Mouse (Mus musculus) thymus, postnatal 36 days (tissue): ENCODE data around the gene Tmem170b.

Experiments
- DNase-seq, 2 experiments: peaks; one replicate each; pipeline ENCODE4 v3.0.0; 2022; ENCODE audit warnings: mixed read lengths in 2 of 2

Tmem170b gene

GRCm38 (mm10) chr13:41605099-41606010 is at the start of gene Tmem170b:
Gene Tmem170b, plus strand, starts transcription at chr13:41605907.
- peak; percentile 97 to 99 for DNase-seq

DNA sequence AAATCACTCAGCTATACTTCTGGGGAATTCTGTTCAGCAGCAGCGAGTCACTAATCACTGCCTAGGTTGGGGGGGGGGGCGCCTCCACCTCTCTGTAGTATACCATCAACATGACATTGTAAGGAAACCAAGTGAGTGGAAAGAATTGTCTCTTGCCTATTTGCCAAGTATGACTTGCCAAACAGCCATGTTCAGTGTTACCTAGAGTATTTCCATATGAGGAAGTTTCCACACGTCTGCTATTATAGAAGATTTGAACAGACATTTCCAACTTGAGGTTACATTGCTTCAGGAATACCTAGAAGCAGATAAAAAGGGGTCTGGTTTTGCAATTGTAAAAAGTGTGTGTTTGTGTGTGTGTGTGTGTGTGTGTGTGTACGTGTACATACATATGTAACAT is 44.7 kb upstream of the Tmem170b start:
- DNase-seq: no peak

GRCm38 (mm10) chr13:41568421-41568820 is 37.3 kb upstream of the Tmem170b start:
- DNase-seq: no peak

- no peak for DNase-seq
Measured at GRCm38 (mm10) chr13:41568926-41569325, 36.8 kb upstream of the Tmem170b start.

- DNase-seq: no peak
Measured at GRCm38 (mm10) chr13:41569776-41570175, 35.9 kb upstream of the Tmem170b start.

DNA sequence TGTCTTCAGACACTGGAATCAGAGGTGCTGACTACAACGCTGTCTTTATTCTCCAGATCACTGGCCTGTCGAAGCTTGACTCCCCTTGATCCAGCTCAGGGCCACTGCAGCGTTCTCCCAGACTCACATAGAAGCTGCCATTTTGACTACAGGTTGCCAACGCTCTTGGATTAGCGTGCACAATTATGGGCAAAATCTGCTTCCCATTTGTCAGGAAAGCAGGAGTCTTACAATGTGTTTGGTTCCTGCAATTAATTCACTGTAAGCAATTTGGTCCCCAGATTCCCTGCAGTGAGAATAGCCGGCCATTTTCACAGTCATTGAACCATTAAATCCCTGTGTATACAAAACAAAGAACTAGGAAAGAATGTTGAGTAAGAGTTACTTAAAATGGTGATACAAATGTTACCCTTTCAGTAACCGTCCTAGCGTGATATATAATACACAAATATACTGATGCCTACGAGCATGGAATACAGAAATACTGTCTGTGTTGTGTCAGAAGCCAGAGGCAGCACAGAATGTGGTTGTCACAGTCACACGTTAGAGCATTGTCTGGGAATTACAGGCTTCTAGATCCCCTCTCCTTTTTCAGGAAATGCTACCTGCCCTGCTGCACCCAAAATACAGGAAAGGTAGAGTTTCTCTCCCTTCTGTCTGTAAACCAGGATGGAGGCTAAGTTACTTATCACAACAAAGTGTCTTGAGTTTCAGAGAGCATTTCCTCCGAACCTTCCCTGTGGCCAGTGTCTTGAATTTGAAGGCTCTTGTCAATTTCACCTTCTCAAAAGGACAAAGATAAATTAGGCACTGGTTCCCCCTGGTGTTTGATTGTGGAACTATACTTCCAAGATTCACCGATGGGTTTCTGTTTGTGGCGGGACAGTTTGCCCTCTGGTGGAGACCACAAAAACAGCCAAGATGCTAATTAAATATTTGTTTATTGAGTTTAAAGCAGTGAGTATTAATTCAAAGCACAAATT is 34.0 kb upstream of the Tmem170b start:
- peak; percentile 38 to 60 for DNase-seq

- no peak for DNase-seq
Measured at GRCm38 (mm10) chr13:41572351-41572735, 33.4 kb upstream of the Tmem170b start.

- DNase-seq: no peak
Measured at GRCm38 (mm10) chr13:41573126-41573846, 32.4 kb upstream of the Tmem170b start.

DNA sequence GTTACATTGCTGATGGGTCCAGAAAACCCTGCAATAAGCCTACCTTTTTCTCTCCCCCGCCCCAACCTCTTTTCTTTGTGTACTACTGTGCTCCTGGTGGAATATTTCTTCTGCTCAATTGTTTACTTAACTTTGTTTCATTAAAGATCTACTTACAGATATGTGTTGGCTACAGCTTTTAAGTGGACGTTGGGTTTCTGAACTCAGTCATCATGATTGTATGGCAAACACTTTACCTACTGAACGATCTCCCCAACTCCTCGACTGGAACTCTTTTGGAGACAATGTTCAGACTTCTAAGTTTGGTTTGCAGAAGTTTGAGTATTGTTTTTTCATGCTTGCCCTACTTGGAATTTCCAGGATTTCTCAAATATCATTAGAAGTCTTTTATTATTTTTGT is 24.6 kb upstream of the Tmem170b start:
- DNase-seq: no peak

DNA sequence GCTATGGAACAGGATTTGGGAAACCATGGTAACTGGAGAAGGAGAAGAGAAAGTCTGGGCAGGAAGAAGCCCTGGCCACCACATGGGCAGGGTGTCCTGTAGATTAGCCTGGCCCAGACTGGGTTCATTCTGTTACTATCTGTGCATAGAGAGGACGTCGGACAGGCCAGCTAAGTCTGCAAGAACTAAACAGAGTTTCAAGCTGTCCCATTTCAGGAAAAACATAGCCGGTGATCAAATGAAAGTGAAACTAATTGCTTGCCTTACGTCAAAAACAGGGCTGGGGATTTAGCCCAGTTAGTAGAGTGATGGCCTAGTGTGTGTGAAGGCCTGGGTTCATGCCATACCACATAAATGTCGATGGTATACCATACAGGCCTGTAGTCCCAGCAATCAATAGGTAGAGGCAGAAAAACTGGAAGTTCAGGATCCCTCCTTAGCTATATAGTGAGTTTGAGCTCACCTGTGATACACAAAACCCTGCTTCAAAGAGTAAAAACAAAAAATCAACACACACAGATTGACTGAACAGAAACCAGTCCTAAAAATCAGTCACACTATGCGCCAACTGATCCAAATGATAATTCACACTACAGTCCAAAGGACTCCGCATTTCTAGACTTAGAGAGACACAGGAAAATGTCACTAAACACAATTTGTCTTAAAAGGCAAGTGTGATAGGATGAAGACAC is 21.9 kb upstream of the Tmem170b start:
- DNase-seq: no peak

DNA sequence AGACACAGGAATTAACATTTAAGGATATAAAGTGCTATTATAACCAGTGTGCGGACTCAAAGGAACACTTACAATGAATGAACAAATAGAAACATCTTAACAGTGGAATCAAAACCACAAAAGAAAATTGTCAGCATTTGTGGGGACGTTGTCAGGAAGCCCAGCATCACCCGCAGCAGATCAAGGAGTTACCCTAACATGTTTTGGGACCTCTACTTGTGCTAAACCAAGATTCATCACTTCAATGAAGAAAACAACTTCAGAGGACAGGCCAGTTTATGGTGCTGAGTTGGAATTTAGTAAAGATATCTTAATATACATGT is 21.4 kb upstream of the Tmem170b start:
- no peak for DNase-seq

- DNase-seq: no peak
Measured at GRCm38 (mm10) chr13:41584896-41585295, 20.8 kb upstream of the Tmem170b start.

GRCm38 (mm10) chr13:41596678-41597077 is 9.0 kb upstream of the Tmem170b start:
- no peak for DNase-seq

DNA sequence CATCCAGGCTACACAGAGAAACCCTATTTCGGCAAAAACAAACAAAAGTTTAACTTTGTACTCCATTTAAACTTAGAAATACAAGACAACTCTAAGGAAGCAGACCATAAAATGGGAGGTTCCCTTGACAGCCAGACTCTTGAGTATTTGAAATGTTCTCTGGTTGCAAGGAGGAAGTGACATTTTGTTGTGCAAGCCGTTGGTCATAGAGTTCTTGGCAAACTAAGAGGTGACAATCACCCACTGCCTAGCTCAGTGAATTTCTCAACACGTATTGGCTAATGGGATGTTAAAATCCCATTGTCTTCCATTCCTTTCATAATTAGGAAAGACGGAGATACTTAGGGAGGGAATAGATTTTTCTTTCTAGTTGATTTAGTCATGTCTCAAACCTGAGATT is 5.7 kb upstream of the Tmem170b start:
- no peak for DNase-seq

DNA sequence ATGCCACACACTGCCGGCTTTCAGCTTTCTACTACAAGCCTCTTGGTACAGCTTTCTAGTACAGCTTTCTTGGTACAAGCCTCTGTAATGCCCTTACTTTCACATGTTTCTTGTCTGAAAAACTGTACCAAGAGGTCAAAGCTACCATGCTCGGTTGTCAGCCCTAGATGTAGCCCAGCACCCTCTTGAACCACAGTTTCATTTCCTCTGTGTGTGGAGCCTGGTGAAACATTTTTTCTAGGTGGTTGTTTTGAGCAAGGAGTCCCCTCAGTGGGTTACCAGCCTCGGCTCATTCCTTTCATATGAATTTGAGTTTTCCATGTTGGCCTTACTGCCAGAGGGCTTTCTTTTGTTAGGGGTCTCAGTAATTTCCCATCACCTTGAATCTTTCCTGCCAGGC is 4.7 kb upstream of the Tmem170b start:
- no peak for DNase-seq

- no peak for DNase-seq
Measured at GRCm38 (mm10) chr13:41603921-41604466, 1.7 kb upstream of the Tmem170b start.

- peak; percentile 67 to 77 for DNase-seq
Measured at GRCm38 (mm10) chr13:41606081-41607000, 634 bp downstream of the Tmem170b start.

DNA sequence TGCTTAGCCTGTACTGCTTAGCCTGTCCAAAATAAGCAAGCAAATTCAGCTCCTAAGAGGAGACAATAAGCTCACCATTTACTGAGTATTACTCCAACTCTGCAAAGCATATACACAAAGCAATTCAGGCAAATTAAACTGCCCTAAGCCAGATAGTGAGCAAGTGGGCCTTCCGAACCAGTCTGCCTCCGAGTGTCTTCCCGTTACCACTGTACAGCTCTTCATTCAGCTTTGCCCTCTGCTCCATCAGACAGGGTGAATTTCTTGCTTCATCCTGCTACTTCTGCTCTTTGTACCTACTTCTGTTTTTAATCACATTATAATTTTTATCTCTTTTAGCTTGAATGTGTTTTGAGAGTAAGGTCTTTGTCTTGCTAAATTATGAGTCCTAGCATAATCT is 1.9 kb downstream of the Tmem170b start:
- DNase-seq: no peak

GRCm38 (mm10) chr13:41608559-41608958 is 2.9 kb downstream of the Tmem170b start:
- no peak for DNase-seq

- DNase-seq: no peak
Measured at GRCm38 (mm10) chr13:41611046-41611445, 5.3 kb downstream of the Tmem170b start.

GRCm38 (mm10) chr13:41614539-41614938 is 8.8 kb downstream of the Tmem170b start:
- no peak for DNase-seq
